Mouse (Mus musculus): Measurements from ENCODE around the gene Mark4.
A peak's percentile ranks its signal among the peaks of the same experiment; 100 is the strongest.

The Mark4 gene

GRCm38 (mm10) chr7:19399496-19400280 lies 58.9 kb downstream of the Mark4 start:
- DNase-seq (ENCODE audit: low spot score in 2 of 2), result peak in 1 of 2 experiments; percentile 51

DNA sequence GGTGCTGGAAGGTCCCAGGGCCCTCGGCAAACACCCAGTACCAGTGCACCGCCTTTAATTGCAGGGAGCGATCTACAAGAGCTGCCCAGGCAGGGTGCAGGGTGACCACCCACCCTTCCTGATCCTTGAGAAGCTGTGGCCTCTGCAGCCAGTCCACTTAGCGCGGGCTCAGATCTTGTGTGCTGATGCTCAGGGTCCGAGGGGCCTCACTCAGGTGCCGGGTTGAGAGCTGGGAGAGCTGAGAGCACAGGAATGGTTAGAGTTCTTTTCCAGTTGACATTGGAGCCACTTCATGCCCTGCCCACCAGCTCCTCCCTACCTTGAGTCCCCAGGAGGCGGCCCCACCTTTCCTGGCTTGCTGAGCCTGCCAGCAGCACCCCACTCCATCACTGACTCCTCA lies 64.1 kb downstream of the Mark4 start:
- no peak for DNase-seq (ENCODE audit: low spot score in 2 of 2)

DNA sequence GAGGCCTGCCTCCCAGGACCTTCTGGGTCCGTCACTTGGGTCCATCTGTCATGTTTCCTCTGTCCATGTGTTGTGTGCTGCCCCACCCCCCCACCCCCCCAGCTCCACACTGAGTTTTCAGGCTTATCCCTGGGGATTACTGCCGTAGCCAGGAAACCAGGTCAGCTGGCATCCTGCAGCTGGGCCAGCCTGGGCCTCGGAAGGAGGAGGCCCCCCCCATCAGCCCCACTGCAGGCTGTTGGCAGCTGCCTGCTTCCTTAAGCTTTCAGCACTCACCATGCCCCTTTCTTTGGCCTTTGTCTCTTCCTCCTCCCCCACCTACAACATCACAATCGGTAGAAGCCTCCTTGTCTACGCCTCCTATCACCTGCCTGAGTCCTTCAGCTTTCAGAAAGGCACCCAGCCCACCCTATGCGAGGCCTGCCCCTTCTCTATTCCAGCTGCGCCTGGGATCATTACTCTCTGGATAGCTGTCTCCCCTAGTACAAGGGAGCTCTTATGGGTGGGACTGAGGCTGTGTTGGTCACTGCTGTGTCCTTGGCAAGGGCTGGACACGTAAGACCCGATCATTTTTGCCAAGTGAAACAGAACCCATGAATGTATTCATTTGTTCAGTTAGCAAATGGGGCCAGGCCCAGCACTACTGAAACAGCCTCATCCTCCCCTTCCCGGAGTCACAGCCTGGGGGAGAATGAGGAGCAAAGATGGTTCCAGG lies 69.8 kb downstream of the Mark4 start:
- DNase-seq (ENCODE audit: low spot score in 2 of 2), result no peak

GRCm38 (mm10) chr7:19383708-19384107 lies 74.9 kb downstream of the Mark4 start:
- no peak for DNase-seq (ENCODE audit: low spot score in 2 of 2)

GRCm38 (mm10) chr7:19382166-19382541 lies 76.5 kb downstream of the Mark4 start:
- DNase-seq (ENCODE audit: low spot score in 2 of 2), result no peak

DNA sequence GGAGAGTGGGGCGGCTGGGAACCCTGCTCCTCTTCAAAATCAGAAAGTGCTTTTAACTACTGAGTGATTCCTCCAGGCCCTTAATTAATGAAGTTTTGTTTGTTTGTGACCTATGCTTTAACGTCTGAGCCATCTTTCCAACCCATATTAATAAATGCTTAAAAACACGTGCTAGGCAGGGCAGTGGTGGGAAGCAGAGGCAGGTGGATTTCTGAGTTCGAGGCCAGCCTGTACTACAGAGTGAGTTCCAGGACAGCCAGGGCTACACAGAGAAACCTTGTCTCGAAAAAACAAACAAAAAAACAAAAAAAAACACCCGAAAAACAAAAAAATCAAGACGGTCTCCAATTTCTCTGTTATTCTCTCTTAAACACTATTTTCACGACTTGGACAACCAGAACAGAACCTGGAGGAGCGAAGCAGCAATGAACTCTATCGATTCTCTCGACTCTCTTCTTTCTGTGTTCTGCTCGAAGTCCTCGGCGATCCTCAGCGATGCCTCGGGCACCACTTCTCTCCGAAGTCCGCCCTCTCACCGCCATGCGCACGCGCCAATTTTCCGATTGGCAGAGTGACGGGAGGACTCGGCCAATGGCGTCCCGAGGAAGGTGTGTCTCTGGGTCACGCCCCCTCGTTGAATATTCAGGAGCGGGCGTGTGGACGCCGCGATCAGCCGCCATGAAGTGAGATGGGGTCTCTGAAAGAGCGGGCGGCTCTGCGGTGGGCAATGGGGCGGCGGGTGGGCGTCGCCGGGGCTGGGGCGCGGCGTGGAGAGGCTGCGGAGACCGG lies 77.0 kb downstream of the Mark4 start, which contains the start of gene Ercc2:
Gene Ercc2, plus strand, starts transcription at position 634 of the 789 bp plus-strand sequence.
- peak; percentile 99 for DNase-seq (ENCODE audit: low spot score in 2 of 2)

- DNase-seq (ENCODE audit: low spot score in 2 of 2), result no peak
These were observed 80.6 kb downstream of the Mark4 start for GRCm38 (mm10) chr7:19378049-19378448.

DNA sequence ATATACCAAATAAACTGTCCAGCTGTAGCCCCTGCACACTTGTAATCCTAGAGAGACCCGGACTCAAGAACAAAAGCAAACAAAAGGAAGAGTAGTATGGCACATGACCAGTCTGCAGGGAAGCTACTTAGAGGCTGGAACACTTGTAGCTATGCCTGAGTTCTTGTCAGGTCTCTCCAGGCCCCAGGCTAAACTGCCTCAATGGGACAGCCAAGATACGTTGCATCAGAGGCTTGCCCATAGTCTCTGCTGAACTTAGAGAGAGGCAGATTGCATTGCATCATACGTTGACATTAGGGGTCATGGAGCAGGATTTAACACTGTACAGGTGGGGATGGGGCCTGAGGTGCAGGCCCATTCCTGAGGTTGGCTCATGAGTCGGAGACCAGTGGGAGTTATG lies 82.6 kb downstream of the Mark4 start:
- no peak for DNase-seq (ENCODE audit: low spot score in 2 of 2)

DNA sequence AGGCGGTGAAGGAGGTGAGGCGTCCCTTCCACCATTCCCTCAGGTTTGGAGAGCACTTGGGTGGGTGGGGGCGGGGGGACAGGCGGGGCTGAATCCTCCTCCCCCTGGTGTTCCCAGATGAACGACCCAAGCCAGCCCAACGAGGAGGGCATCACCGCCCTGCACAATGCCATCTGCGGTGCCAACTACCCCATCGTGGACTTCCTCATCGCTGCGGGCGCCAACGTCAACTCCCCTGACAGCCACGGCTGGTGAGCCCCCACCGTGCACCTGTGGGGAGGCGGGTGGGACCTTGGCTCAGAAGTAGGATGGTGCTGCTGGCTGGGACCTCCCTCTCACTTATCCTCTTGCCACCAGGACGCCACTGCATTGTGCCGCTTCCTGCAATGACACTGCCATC lies 83.3 kb downstream of the Mark4 start:
- DNase-seq (ENCODE audit: low spot score in 2 of 2), result no peak
